Mouse (Mus musculus) ovary, postnatal 14 days (tissue): ENCODE measurements around the gene Taok1.

ENCODE experiments used
- DNase-seq: peaks from one replicate; pipeline ENCODE4 v3.0.0; 2022; ENCODE audit warnings: low spot score

Taok1 gene

DNA sequence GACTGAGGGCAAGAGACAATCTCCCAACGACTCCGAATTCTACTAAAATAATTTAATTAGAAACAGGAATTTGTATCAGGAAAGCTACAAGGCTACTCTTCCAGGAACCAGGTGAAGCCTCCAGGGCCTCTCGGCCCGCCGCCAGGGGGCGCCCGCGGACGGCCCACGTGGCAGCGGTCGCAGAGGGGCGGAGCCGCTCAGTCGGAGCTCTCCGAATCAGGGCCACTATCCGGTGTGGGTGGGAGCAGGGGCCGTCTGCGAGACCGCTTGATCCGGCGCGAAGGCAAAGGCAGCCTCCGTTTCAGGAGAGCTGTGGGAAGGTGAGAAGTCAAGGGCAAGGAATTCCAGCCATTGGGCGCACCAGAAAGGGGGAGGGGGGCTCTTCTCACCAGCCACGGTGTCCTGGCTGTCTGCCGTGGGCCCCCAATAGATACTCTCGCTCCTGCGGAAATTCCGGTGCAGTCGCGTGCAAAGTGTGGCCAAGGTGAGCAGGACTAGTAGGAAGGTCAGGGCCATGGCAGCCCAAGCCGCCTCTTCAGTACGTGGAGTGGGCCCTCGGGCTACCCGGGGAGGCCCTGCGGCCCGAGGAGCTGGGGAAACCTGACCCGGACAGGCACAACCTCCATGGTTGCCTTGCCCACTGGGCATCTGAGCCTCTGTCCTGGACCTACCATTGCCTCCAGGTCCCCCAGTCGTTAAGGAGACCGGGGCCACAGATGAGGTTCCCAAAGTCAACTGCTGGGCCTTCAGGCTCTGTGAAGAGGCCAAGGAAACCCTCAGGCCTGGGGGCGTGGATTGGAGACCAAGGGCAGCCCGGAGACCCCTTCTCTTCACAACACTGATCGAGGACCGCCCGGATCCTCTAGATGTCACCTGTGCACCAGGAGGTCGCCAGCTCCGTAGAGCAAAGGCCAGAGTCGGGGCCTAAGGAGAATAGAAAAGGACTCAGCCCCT, 99.3 kb downstream of the Taok1 start:
- peak; percentile 86 for DNase-seq

- DNase-seq: no peak
Observed at GRCm38 (mm10) chr11:77507426-77507825, 100.2 kb downstream of the Taok1 start.

- DNase-seq: no peak
Observed at GRCm38 (mm10) chr11:77506941-77507340, 100.7 kb downstream of the Taok1 start.

DNA sequence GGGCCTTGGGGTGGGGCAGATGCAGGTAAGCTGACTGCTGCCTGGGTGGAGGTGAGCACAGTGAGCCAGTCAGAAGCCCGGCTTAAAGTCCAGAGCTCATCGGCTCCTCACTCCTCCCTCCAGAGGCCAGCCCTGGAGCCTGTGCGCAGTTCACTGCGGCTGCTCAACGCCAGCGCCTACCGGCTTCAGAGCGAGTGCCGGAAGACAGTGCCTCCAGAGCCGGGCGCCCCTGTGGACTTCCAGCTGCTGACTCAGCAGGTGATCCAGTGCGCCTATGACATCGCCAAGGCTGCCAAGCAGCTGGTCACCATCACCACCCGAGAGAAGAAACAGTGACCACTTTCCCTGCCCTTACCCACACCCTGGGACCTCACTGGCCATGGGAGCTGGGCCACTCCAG, 101.3 kb downstream of the Taok1 start:
- no peak for DNase-seq

DNA sequence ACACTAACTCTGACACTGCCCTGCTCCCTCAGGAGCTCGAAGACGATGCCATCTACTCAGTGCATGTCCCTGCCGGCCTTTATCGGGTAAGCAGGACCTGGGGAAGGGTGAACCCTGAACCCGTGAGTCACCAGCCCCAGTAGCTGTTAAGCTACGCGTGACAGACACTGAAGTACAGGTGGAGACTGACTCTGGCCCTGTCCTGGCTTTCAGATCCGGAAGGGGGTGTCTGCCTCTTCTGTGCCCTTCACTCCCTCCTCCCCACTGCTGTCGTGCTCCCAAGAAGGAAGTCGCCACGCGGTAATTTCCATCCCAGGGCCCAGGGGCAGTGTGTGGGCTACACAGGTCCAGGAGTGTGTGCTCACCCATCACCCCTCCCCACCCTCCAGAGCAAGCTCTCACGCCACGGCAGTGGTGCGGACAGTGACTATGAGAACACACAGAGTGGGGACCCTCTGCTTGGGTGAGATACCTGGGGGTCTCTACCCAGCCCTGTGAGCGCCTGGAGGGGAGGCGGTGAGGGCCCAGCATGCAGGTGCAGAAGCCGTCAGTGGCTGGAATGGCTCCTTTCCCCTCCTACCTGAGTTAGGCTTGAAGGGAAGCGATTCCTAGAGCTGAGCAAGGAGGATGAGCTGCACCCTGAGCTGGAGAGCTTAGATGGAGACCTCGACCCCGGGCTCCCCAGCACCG, 102.2 kb downstream of the Taok1 start:
- no peak for DNase-seq

DNA sequence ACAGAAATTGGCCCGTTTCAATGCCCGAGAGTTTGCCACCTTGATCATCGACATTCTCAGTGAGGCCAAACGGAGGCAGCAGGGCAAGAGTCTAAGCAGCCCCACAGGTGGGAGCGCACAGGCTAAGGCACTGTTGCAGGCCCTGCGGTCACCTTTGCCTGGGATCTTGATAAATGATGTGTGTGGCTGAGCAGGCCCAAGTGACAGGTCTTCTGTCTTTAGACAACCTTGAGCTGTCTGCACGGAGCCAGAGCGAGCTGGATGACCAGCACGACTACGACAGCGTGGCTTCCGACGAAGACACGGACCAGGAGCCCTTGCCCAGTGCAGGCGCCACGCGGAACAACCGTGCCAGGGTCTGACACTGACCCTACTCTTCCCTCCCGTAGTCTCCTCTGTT, 103.2 kb downstream of the Taok1 start:
- DNase-seq: no peak

- no peak for DNase-seq
Observed at GRCm38 (mm10) chr11:77503511-77503910, 104.1 kb downstream of the Taok1 start.

GRCm38 (mm10) chr11:77502481-77502880, 105.1 kb downstream of the Taok1 start:
- DNase-seq: no peak

DNA sequence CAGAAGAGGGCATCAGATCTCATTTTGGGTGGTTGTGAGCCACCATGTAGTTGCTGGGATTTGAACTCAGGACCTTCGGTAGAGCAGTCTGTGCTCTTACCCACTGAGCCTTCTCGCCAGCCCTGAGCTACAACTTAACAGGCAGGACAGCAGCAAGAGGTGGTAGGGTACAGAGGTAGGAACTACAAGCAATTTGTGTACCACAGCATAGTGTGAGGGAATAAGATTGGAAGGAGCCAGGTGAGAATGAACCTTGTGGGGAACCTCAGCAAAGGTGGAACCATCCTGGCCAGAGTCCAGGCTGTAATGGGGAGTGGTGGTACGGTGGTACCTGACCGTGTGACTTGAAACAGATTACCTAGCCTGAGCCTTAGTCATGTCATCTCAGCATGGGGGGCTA, 105.6 kb downstream of the Taok1 start:
- no peak for DNase-seq

DNA sequence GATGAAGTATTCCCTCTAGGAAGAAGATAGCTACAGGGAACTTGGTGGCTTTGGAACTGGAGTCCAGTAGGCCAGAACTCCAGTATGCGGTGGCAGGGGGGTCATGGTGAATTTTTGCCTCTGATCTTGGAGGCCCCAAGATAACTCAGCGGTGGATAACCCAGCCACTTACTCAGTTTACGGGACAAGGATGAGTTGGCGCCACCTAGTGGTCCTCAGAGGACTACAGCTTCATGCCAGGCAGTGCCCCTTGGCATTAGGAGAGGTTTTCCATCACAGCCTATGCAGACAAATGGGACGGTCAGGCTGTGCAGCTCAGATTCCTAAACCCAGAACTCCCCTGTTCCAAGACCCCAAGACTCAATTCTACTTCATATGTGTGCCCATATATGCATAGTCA, 106.2 kb downstream of the Taok1 start:
- no peak for DNase-seq

GRCm38 (mm10) chr11:77500361-77501325, 107.0 kb downstream of the Taok1 start:
- no peak for DNase-seq

DNA sequence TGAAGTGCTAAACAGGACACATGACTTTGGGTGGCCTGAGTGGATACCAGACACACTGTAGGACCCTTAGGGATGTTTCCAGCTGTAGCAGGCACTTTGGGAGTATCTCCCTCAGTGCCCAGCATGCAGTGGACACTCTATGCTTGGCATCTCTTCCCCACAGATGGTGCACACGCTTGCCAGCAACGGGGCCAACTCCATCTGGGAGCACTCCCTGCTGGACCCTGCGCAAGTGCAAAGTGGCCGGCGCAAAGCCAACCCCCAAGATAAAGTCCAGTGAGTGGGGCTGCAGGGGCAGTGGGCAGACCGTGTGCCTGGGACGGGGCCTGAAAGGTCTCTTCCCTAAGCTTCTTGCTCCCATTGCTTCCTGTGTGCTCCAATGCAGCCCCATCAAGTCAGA, 108.3 kb downstream of the Taok1 start:
- DNase-seq: no peak

GRCm38 (mm10) chr11:77498261-77499139, 109.1 kb downstream of the Taok1 start:
- no peak for DNase-seq

- DNase-seq: no peak
Observed at GRCm38 (mm10) chr11:77497851-77498250, 109.8 kb downstream of the Taok1 start.

DNA sequence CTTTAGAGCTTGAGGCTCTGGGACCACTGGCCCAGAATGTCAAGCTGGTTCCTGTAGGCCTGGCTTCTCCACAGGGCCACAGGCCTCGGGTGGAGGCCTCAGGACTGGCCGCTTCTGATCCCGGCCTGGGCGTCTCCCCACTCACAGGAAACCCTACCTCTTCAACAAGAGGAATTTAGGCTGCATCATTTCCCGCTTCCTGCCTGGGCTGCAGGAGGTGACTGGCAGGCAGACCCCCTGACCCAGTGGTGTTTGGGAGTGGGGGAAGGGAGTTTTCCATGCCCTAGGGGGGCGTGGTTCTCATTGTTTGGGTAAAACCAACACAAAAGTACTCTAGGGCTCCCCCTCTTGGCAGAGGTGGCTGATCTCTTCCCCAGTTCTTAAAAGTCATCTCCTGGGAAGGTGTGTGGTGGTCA, 110.3 kb downstream of the Taok1 start:
- DNase-seq: no peak

- no peak for DNase-seq
Observed at GRCm38 (mm10) chr11:77495507-77495906, 112.1 kb downstream of the Taok1 start.

- DNase-seq: no peak
Observed at GRCm38 (mm10) chr11:77494782-77495181, 112.8 kb downstream of the Taok1 start.

DNA sequence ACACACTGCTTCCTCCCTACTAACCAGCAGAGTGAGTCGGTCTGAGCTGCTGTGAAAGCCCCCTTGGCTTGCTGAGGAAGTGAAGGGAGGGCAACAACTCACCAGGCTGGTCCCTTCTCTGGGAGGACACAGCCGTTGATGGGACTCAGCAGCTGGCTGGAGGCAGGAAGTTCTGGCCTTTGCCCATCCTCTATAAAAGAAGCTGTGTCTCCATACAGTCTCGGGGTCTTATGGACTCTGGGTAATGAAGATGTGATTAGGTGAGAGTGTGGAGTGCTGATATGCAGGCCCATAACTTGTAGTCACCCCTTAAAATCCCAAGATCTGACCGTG, 113.3 kb downstream of the Taok1 start:
- DNase-seq: no peak

DNA sequence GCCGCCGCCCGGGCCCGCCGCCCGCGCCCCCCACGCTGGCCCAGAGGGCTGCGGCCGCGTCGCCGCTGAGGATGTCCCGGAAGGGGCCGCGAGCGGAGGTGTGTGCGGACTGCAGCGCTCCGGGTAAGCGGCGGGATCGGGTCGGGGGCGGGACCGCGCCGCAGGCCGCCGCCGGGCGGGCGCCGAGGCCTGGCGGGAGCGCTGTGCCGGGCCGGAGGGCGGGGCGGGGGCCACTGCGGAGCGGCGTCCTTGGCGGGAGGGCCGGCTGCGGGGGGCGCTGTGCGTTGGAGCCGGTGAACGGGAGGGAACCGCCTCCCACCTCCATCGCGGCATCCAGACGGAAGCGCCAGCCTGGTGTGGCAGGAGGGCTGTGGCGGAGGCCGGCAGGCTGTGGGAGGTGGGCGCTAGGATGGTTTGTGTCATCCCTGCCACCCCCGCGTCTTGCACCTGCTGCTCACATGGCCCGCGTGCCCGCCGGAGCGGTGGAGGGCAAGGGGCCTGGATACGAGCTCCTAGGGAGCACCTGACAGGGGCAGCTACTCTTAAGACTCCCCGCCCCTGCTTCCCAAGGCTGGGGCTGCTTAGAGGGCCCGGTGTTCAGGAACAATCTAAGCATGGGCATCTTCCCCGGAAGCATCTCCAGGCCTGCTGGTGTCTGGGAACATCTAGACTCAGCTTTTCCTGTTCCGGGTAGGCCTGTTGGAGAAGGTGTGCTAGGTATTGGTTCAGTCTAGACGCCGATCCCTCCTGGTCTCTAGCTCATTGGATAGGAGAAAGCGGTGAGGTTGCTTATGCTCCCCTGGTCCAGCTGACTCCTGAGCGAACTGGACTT, 113.9 kb downstream of the Taok1 start, which contains the start of gene Git1:
TSS of gene Git1 (plus strand) at position 51 of the 832 bp plus-strand sequence.
- no peak for DNase-seq

GRCm38 (mm10) chr11:77492911-77493332, 114.7 kb downstream of the Taok1 start:
- DNase-seq: peak; percentile 87
